Mouse (Mus musculus): ENCODE data around the gene Bcl7b. TPM values are rescaled to one million over a fixed set of nuclear protein-coding genes. Genes with fewer than 3 reads are reported as not detected.
A peak's percentile ranks its signal among the peaks of the same experiment; 100 is the strongest.

Bcl7b gene
- total and polyA plus RNA-seq, 2 experiments, result 10.5 to 20.2 TPM

DNA sequence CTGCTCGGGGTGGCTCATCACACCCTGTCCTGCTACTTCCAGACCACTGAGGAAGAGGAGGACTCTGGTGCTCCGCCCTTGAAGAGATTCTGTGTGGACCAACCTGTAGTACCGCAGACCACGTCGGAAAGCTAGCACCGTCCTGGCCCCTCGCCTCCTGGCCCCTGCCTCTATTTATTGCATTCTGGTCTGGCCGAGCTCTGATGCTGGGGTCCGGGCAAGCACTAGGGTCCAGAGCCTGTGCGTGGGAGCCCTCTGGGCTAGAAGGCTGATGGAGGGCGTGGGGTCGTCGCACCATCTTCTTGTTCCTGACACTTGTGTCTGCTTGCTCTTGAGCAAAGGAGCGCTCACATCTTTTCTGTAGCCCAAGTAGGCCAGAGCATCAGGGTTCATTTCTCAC lies 12.7 kb downstream of the Bcl7b start:
- Histone ChIP-seq H3K4me1 (ENCODE audit: control insufficient read depth, insufficient read depth, low read length) (peaks cover 14% of the 10 kb centered on the region), H3K79me2 (ENCODE audit: control insufficient read depth, insufficient read depth, low read length) (no peaks in the 10 kb centered on the region), H3K9ac (ENCODE audit: low read depth, low read length) (no peak overlapping the region), H3K27ac (replicated peaks; ENCODE audit: insufficient read depth, low read depth, low read length) (no peak overlapping the region), H3K27me3 (ENCODE audit: control insufficient read depth, insufficient read depth, low read length) (no peaks in the 10 kb centered on the region), H3K36me3 (ENCODE audit: control insufficient read depth, insufficient read depth, low read length) (peaks cover 25% of the 10 kb centered on the region), H3K4me3 (ENCODE audit: insufficient read depth, low read depth, low read length) (no peak overlapping the region)
- DNase-seq (ENCODE audit: extremely low read depth, low read depth, low spot score), result no peak
- TF ChIP-seq CTCF (IDR thresholded peaks at IDR 0.05; ENCODE audit: low read depth, low read length), result no peak
- TF ChIP-seq POLR2A (IDR thresholded peaks at IDR 0.05; ENCODE audit: extremely low read depth, insufficient read depth, low read length), result no peak
- WGBS, result 96% methylated on average over 14 of the region's 14 CpGs

GRCm38 (mm10) chr5:135181776-135182175 lies 13.7 kb downstream of the Bcl7b start:
- Histone ChIP-seq H3K27me3 (ENCODE audit: control insufficient read depth, insufficient read depth, low read length) (no peaks in the 10 kb centered on the region), H3K4me3 (ENCODE audit: insufficient read depth, low read depth, low read length) (no peak overlapping the region), H3K36me3 (ENCODE audit: control insufficient read depth, insufficient read depth, low read length) (peaks cover 23% of the 10 kb centered on the region), H3K9ac (ENCODE audit: low read depth, low read length) (no peak overlapping the region), H3K4me1 (ENCODE audit: control insufficient read depth, insufficient read depth, low read length) (peaks cover 14% of the 10 kb centered on the region), H3K79me2 (ENCODE audit: control insufficient read depth, insufficient read depth, low read length) (no peaks in the 10 kb centered on the region), H3K27ac (replicated peaks; ENCODE audit: insufficient read depth, low read depth, low read length) (no peak overlapping the region)
- WGBS, result 95% methylated on average over 6 of the region's 6 CpGs
- TF ChIP-seq POLR2A (IDR thresholded peaks at IDR 0.05; ENCODE audit: extremely low read depth, insufficient read depth, low read length), result no peak
- TF ChIP-seq CTCF (IDR thresholded peaks at IDR 0.05; ENCODE audit: low read depth, low read length), result no peak
- DNase-seq (ENCODE audit: extremely low read depth, low read depth, low spot score), result no peak

DNA sequence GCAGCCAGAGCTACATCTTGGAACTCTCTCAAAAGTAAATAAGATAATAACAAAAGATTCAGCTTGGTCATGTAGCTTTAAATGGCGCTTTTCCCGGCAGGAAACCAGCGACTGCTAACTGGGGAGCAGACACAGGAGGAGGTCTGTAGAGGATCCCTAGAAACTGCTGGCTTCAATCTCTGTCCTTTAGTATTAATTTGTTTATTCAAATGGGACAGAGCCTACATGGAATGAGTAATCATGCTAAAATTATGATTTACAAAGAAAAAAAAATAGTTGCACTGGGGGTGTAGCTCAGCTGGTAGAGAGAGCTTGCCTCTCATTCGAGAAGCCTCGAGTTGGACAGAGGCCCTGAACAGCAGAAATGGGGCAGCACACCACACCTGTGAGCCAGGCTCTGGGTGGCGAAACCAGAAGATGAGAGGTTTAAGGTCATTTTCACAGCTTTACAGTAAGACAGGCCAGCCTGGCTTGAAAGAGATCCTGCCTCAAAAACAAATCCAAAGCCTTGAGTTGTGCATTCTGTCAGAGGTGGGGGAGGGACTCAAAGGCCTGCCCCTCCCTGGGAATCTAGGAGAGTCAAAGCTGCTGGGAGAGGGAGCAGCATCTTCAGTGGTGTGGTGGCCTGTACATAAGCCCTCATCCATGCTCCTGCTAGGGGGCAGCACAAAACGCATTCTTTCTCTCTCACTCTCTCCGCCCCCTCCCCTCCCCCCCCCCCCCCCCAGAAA lies 15.2 kb downstream of the Bcl7b start:
- WGBS, result 11% methylated on average over 8 of the region's 8 CpGs
- peak overlapping the region; percentile 82 for H3K27ac ChIP-seq (replicated peaks; ENCODE audit: insufficient read depth, low read depth, low read length)

DNA sequence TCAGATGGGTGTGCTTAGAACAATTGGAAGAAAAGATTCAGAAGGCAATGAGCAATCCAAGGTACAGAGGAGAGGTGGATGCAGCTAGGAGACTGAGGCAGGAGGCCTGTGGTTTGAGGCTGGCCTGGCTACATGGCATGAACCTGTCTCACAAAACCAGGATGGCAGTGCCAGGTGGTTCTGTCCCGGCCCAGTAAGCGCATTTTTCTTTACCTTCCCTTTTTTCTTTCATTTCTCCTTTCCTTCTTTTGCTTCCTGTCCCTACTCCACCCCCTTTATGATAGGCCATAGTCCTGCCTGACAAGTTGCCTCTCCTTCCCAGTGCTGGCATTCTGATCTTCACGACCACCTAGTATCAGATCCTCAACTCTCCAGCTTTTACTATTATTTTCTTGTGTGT lies 16.9 kb downstream of the Bcl7b start:
- DNase-seq (ENCODE audit: extremely low read depth, low read depth, low spot score), result no peak
- peaks cover 15% of the 10 kb centered on the region; the same call in 1 of the 2 replicates for H3K79me2 ChIP-seq (ENCODE audit: control insufficient read depth, insufficient read depth, low read length)
- H3K27me3 ChIP-seq (ENCODE audit: control insufficient read depth, insufficient read depth, low read length), result no peaks in the 10 kb centered on the region
- no peak overlapping the region for H3K9ac ChIP-seq (ENCODE audit: low read depth, low read length)
- peaks cover 19% of the 10 kb centered on the region for H3K4me1 ChIP-seq (ENCODE audit: control insufficient read depth, insufficient read depth, low read length)
- H3K27ac ChIP-seq (replicated peaks; ENCODE audit: insufficient read depth, low read depth, low read length), result no peak overlapping the region
- no peak for TF ChIP-seq POLR2A (IDR thresholded peaks at IDR 0.05; ENCODE audit: extremely low read depth, insufficient read depth, low read length)
- TF ChIP-seq CTCF (IDR thresholded peaks at IDR 0.05; ENCODE audit: low read depth, low read length), result no peak
- WGBS, result 83% methylated on average over 3 of the region's 3 CpGs
- H3K36me3 ChIP-seq (ENCODE audit: control insufficient read depth, insufficient read depth, low read length), result peaks cover 14% of the 10 kb centered on the region
- no peak overlapping the region for H3K4me3 ChIP-seq (ENCODE audit: insufficient read depth, low read depth, low read length)

More for the DNA sequence above, 15.2 kb downstream of the Bcl7b start:
- Histone ChIP-seq H3K27me3 (ENCODE audit: control insufficient read depth, insufficient read depth, low read length) (no peaks in the 10 kb centered on the region), H3K9ac (ENCODE audit: low read depth, low read length) (0 out of 2 replicates have a peak overlapping the region, but pooled peaks have one; percentile 6), H3K36me3 (ENCODE audit: control insufficient read depth, insufficient read depth, low read length) (peaks cover 18% of the 10 kb centered on the region), H3K79me2 (ENCODE audit: control insufficient read depth, insufficient read depth, low read length) (peaks cover 6% of the 10 kb centered on the region; the same call in 1 of the 2 replicates), H3K4me1 (ENCODE audit: control insufficient read depth, insufficient read depth, low read length) (peaks cover 10% of the 10 kb centered on the region; the same call in 1 of the 2 replicates), H3K4me3 (ENCODE audit: insufficient read depth, low read depth, low read length) (no peak overlapping the region)
- TF ChIP-seq CTCF (IDR thresholded peaks at IDR 0.05; ENCODE audit: low read depth, low read length) (peak; percentile 41), POLR2A (IDR thresholded peaks at IDR 0.05; ENCODE audit: extremely low read depth, insufficient read depth, low read length) (no peak)
- peak; percentile 76 for DNase-seq (ENCODE audit: extremely low read depth, low read depth, low spot score)

DNA sequence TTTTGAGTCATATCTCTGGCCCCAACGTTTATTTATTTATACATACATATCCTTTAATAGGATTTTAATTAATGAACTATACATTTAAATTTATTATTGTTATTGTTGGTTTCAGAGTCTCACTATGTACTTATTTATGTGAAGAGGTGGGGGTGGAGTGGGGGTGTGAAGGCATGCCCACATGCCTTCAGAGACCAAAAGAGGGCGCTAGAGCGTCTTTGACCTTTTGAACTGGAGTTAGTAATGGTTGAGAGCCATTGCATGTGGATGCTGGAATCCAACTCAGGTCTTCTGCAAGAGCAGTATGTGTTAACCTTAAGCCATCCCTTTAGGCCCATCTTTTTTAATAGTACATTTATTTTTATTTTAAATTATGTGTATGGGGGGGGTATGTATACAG lies 17.5 kb downstream of the Bcl7b start:
- peaks cover 15% of the 10 kb centered on the region; the same call in 1 of the 2 replicates for H3K79me2 ChIP-seq (ENCODE audit: control insufficient read depth, insufficient read depth, low read length)
- WGBS, result 21% methylated on average over 3 of the region's 3 CpGs
- peak; percentile 42 for DNase-seq (ENCODE audit: extremely low read depth, low read depth, low spot score)
- no peak overlapping the region for H3K4me3 ChIP-seq (ENCODE audit: insufficient read depth, low read depth, low read length)
- peaks cover 9% of the 10 kb centered on the region for H3K36me3 ChIP-seq (ENCODE audit: control insufficient read depth, insufficient read depth, low read length)
- peaks cover 19% of the 10 kb centered on the region for H3K4me1 ChIP-seq (ENCODE audit: control insufficient read depth, insufficient read depth, low read length)
- TF ChIP-seq CTCF (IDR thresholded peaks at IDR 0.05; ENCODE audit: low read depth, low read length) (peak; percentile 62), POLR2A (IDR thresholded peaks at IDR 0.05; ENCODE audit: extremely low read depth, insufficient read depth, low read length) (no peak)
- H3K27ac ChIP-seq (replicated peaks; ENCODE audit: insufficient read depth, low read depth, low read length), result no peak overlapping the region
- H3K9ac ChIP-seq (ENCODE audit: low read depth, low read length), result no peak overlapping the region
- no peaks in the 10 kb centered on the region for H3K27me3 ChIP-seq (ENCODE audit: control insufficient read depth, insufficient read depth, low read length)

GRCm38 (mm10) chr5:135186231-135186620 lies 18.1 kb downstream of the Bcl7b start:
- Histone ChIP-seq H3K79me2 (ENCODE audit: control insufficient read depth, insufficient read depth, low read length) (peaks cover 15% of the 10 kb centered on the region; the same call in 1 of the 2 replicates), H3K9ac (ENCODE audit: low read depth, low read length) (peak overlapping the region; percentile 64), H3K27ac (replicated peaks; ENCODE audit: insufficient read depth, low read depth, low read length) (peak overlapping the region; percentile 89), H3K27me3 (ENCODE audit: control insufficient read depth, insufficient read depth, low read length) (no peaks in the 10 kb centered on the region), H3K4me3 (ENCODE audit: insufficient read depth, low read depth, low read length) (peak overlapping the region; percentile 58), H3K36me3 (ENCODE audit: control insufficient read depth, insufficient read depth, low read length) (peaks cover 7% of the 10 kb centered on the region), H3K4me1 (ENCODE audit: control insufficient read depth, insufficient read depth, low read length) (peaks cover 19% of the 10 kb centered on the region)
- DNase-seq (ENCODE audit: extremely low read depth, low read depth, low spot score), result no peak
- TF ChIP-seq POLR2A (IDR thresholded peaks at IDR 0.05; ENCODE audit: extremely low read depth, insufficient read depth, low read length) (no peak), CTCF (IDR thresholded peaks at IDR 0.05; ENCODE audit: low read depth, low read length) (no peak)
- WGBS, result 27% methylated on average over 10 of the region's 10 CpGs

All from liver, adult 2 months (tissue).